Mouse (Mus musculus) lung, postnatal 14 days (tissue): ENCODE measurements at regions not wholly inside any gene's neighbourhood (a gene's known extent, or its start where the extent isn't known, plus 50 kb on each side); places are given as distances from the start of the nearest gene placed in this dataset.

ENCODE experiments used
- DNase-seq: peaks from one replicate; pipeline ENCODE4 v3.0.0; 2021

- no peak for DNase-seq
These were observed 81.0 kb downstream of the Maf start for GRCm38 (mm10) chr8:115626396-115627136.

DNA sequence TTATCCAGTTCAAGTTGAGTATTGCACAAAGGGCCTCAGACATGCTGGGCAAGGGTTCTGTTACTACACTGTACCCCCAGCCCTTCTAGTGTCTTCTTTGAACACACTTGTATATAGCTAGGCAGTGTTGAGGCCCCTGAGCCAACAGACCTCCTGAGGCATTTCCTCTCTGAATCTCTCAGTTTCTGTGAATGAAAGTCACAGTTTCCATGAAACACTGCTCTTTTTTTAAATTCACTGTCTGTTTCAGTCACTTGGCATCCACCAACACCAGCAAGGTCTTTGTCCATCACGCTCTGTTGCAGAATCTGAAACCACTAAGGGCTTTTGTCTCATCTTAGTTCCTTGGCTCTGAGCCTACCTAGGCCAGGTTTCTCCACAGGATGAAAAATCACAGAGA lies 82.5 kb downstream of the Maf start:
- no peak for DNase-seq

DNA sequence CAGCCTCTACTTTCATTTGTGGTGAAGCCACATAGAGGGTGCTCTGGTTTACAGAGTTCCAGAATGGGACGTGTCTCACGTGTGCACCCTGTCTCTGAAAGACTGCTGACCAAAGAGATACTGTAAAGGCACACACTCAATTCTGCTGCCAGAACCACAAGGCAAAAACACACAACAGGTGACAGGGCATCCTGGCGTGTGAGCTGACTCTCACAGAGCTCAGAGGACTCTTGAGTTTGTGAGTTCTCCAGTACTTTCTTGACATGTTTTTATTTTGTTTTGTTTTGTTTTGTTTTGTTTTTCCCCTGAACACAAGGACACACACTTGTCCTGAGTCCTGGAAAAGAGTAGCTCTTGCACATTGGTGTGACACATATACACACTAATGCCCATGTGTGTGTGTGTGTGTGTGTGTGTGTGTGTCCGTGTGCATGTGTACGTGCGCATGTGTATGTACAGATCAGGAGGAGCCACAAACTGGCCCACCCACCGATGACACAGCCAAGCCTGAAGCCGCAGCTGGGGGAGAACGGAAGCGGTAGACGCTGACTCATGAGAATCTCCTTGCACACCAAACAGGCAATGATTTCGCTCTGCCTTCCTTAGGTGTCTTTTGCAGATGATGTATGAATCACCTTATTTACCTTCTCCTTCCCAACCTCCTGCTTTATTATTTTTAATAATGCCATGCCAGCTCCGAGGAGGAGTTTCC lies 89.4 kb downstream of the Maf start:
- DNase-seq, result peak; percentile 9

GRCm38 (mm10) chr8:115616871-115617605 lies 90.6 kb downstream of the Maf start:
- DNase-seq, result no peak

DNA sequence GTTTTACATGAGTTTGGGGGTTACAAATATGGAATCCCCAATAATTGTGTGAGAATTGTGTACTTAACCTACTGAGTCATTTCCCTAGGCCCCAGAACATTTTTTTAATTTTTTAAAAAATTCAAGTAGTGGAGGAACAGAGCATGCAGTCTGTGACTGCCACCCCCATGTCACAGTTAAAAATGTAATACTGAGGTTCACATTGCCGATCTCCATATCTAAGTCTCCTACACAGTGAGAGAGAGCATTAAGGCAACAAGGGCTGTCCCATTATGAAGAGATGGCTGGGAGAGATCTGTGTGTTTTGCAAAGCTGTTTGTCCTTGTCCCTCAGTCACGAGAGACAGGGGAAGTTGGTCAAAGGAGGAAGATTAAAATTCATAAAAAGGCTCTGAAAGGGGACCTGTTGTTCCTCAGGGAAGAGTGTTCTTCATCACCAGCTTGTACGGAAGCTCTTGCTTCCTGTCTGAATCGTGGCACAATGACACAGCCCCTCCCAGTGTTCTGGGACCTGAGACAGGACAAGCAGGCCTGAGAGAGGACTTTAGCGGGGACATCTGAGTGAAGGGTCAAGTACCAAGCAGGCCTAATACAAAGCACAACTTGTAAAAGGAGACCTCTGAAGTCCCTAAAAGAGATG lies 93.5 kb downstream of the Maf start:
- no peak for DNase-seq

DNA sequence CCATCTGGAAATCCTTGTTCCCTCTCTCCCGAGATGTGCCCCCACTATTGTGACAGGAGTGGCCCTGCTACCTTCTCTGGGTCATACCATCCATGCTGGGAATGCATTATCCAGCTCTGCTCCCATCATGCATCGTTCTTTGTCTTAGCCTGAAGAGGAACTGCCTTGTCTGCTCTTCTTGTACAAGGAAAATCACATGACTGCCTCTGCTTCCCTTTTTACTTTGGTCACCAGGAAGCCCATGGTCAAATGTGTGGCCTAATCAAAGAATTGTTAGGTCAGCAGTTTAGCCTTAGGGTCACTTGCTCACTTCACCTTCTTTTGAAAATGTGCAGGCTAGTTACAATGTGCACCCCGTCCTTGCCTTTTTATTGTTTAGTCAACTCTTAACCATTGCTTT lies 95.5 kb downstream of the Maf start:
- no peak for DNase-seq

GRCm38 (mm10) chr8:115599771-115600170 lies 107.8 kb downstream of the Maf start:
- DNase-seq, result no peak

DNA sequence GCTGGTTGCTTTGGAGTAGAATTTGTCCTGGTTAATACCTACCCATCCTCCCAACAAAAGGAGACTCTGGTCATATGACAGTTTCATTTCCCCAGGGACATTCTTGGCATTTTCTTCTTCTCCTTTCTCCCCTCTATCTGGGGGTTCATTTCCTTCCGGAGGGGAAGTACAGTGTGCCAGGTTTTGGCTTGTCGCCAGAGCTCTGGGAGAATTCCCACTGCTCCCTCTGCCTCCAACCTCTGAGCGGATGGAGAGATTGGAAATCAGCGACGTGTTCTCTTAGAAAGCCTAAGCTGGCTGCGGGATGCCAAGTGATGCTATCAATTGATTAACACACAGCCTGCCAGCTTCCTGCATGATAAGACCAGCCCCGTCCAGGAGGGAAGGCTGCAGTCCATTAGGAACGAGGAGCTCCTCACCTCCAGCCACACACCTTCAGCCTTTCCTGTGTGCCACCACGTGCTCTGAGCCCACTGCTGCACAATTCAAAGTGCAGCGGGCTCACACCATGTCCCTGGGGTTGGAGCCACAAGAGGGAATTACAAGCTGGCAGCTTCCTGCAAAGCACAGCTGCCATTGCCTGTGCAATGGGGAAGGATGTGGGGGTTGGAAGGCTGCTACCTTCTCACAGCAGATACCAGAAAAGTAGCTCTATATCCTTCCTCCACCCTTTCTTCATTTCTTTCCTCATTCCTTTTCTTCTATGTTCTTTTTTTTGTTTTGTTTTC lies 110.2 kb downstream of the Maf start:
- no peak for DNase-seq

- no peak for DNase-seq
These were observed 117.9 kb downstream of the Maf start for GRCm38 (mm10) chr8:115589721-115590120.

DNA sequence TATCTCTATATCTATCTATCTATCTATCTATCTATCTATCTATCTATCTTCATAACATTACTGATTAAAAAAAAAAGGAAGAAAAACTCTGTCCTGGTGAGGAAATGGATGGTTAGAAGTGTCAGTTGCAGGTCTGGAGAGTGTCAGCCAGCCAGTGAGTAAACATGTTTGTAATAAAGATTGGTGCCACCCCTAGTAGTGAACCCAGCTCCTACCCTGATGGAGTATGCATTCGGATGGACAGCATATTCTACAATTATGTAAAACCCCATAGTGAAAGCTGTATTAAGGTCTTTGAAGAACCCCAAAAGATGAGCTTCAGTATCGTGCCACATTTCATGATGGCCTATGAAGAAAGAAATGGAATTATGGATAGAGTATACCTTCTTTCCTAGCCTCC lies 118.5 kb downstream of the Maf start:
- DNase-seq, result no peak

DNA sequence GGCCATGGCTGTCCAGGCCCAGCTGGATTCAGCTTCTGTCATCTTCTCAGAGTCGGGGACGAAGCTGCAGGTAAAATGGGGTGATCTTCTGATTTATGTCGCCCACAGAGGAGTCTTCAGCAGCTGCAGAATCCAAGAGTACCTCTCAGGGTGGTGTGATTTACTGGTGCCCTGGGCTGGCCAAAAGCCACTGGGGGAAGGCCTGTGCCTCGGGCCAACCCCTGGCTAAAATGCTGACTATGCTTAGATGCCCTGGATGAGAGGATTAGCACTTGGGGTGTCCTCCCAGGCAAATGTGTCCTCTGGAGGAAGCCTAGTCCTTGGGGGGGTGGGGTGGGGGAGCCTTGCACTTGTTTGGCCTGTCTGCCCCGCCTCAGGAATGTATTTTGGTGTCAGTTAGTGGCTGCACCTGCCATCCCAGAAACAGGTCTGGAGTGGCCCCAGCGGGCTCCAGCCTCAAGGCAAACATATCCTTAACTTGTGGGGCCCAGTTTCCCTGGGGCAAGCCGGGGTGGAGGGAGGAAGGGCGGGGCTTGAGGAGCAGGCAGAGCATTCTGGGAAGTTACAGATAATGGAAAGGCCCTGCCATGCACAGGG lies 123.2 kb downstream of the Maf start:
- no peak for DNase-seq

DNA sequence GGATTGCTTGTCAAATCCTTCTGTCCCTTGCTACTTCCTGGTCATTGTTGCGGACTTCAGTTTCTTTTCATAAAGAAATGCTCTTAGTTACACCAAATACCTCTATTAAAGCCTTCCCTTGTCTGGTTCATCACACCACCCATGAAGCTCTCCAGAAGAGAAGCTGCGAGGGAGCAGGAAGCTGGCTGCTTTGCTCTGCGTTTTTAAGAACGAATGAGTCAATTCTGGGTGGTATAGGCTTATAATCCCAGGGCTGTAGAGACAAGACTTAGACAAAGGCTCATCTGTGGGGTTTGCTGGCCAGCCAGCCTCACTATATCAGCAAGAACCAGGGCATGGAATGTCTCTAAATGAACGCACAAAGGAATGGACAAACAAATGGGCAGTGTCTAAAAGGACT lies 124.4 kb downstream of the Maf start:
- DNase-seq, result no peak

GRCm38 (mm10) chr8:115581940-115582517 lies 125.6 kb downstream of the Maf start:
- DNase-seq, result no peak

DNA sequence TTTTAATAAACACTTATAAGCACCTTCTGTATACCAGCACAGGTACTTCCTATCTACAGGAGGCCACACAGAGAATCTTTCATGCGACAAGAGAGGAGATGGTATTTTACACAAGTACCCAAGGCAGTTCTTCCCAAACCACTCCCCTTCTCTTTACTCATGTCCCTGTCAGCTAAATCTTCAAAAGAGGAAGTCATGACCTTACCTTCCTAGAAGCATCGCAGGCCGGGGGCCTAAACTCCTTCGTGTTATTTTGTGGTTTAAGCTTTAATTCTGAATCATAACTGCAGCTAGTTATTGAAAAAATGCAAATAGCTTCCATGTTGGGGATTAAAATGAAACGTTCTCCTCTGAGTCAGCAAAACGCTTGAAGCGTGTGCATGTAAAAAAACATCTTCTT lies 139.2 kb downstream of the Maf start:
- DNase-seq, result no peak

DNA sequence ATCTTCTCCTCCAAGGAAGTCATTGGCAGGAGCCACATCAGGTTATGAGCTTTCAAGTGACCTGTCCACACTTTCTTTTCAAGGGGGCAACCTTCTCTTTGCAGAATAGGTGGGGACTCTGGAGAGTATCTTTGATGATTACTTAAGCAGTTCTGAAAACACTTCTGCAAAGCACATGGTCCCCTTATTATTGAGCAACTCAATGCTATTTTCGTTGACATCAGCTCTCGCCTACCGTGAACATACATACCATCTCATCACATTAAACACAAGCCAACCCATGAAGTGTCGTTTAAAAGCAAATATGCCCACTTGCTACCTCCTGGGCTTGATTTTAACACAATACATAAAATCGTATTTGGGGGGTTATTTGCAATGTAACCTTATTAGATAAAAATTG lies 141.8 kb downstream of the Maf start:
- no peak for DNase-seq

DNA sequence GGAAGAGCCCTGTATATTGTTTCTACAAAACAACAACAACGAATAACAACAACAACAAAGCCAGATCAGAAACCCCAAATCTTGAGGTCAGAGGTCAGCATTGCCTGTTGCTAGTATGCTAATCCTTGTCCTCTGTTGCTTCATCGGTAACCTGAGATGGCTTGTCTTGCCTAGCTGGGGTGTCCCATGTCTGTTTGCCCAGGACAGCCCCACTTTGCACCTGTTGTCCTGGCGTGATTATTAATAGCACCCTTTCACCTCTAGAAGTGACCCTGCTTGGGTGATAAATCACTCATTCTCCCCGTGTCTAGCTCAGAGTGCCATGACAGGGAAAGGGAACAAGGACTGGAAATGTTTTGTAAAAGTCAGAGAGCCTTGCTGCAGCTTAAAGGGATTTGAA lies 145.2 kb downstream of the Maf start:
- no peak for DNase-seq

DNA sequence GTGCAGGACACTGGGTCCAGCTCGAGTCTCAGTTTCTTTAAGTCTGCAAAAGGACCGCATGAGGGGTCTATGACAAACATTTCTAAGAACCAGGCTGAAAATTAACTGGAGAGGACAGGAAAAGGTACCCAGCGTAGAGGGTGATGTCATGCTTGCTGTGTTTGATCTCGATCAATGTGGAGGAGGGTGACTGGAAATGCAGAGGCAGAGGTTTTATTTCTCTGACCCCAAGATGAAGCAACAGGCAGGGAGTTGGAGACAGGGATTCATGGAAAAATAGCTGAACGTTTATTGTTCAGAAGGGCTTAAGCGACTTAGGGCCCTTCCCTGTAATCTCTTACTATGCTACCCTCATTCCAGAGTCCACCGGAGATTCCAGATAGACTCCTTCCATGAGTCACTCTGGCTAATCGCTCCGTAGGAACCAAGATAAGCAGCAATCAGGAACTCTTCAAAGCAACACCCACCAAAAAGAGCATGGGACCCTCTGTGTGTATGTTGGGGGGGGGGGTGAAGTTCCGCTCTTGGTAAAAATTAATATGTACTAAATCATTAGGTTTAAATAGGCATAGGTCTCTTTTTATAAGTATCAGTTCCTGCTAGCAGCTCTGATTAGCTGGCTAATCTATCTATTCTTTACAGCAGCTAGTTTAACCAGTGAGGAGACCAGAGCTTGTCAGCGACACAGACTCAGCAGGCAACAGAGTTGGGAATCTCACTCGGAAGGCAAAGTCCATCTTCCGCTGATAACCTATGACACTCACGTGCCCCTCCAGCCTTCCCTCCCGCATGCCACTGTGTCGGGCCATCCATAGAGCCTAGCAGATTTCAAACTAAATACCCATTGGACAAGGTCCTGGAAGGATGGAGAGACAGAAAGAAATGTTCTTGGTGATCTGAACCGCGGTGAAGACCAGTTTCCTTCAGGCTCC lies 146.3 kb downstream of the Maf start:
- DNase-seq, result no peak

- no peak for DNase-seq
These were observed 152.1 kb downstream of the Maf start for GRCm38 (mm10) chr8:115555452-115555851.

- no peak for DNase-seq
These were observed 153.4 kb downstream of the Maf start for GRCm38 (mm10) chr8:115554185-115554584.

GRCm38 (mm10) chr8:115551262-115551661 lies 156.3 kb downstream of the Maf start:
- no peak for DNase-seq

- DNase-seq, result no peak
These were observed 158.5 kb downstream of the Maf start for GRCm38 (mm10) chr8:115549112-115549511.
